Mouse (Mus musculus) embryonic facial prominence, embryonic 12.5 days (tissue): ENCODE results near the gene Rbbp5. TPM values are rescaled to one million over a fixed set of nuclear protein-coding genes. Genes with fewer than 3 reads are reported as not detected.

Experiments used
- ATAC-seq: fragments of 200-750 bp; cut with Nextera tagmentation; 2 replicates; pipeline ENCODE4 v1.8.0; 2017; ENCODE audit not compliant: insufficient number of reproducible peaks, insufficient read depth, low FRiP score, low TSS enrichment
- H3K27ac ChIP-seq: fragments of 300-500 bp; sonication (generic); 2 replicates; pipeline ENCODE4 v1.5.1; 2016; ENCODE audit warnings: mild to moderate bottlenecking
- H3K27me3 ChIP-seq: fragments of 300-500 bp; sonication (generic); 2 replicates; pipeline ENCODE4 v1.6.1; 2016; ENCODE audit warnings: mild to moderate bottlenecking, moderate library complexity
- H3K36me3 ChIP-seq: fragments of 300-500 bp; sonication (generic); 2 replicates; pipeline ENCODE4 v1.6.1; 2016; ENCODE audit warnings: mild to moderate bottlenecking
- H3K4me1 ChIP-seq: fragments of 300-500 bp; sonication (generic); 2 replicates; pipeline ENCODE4 v1.6.1; 2016
- H3K4me2 ChIP-seq: fragments of 300-500 bp; sonication (generic); replicated peaks from 2 replicates; pipeline ENCODE4 v1.6.1; 2016; ENCODE audit warnings: mild to moderate bottlenecking, moderate library complexity
- H3K4me3 ChIP-seq: fragments of 300-500 bp; sonication (generic); 2 replicates; pipeline ENCODE4 v1.5.1; 2016; ENCODE audit warnings: mild to moderate bottlenecking
- H3K9ac ChIP-seq: fragments of 300-500 bp; sonication (generic); 2 replicates; pipeline ENCODE4 v1.6.1; 2016; ENCODE audit warnings: mild to moderate bottlenecking, moderate library complexity
- H3K9me3 ChIP-seq: fragments of 300-500 bp; sonication (generic); 2 replicates; pipeline ENCODE4 v1.6.1; 2016; ENCODE audit warnings: mild to moderate bottlenecking, moderate library complexity
- WGBS: fragments of 180-500 bp; shearing (Covaris S2); methylation state at CpG from one replicate; pipeline ENCODE4 v1.1.7; 2016; 5-methylcytosine and 5-hydroxymethylcytosine counted together
- polyA plus RNA-seq: library from polyadenylated mRNA; unstranded; fragments of >200 nt; fragmentation: Nextera tagmentation; extraction: Ambion mirVana; gene quantifications from 2 replicates; pipeline ENCODE4 v1.2.1, GENCODE M21; 2016

Rbbp5 gene
- polyA plus RNA-seq, 1 experiment from 2014 or later: 62.2 TPM

DNA sequence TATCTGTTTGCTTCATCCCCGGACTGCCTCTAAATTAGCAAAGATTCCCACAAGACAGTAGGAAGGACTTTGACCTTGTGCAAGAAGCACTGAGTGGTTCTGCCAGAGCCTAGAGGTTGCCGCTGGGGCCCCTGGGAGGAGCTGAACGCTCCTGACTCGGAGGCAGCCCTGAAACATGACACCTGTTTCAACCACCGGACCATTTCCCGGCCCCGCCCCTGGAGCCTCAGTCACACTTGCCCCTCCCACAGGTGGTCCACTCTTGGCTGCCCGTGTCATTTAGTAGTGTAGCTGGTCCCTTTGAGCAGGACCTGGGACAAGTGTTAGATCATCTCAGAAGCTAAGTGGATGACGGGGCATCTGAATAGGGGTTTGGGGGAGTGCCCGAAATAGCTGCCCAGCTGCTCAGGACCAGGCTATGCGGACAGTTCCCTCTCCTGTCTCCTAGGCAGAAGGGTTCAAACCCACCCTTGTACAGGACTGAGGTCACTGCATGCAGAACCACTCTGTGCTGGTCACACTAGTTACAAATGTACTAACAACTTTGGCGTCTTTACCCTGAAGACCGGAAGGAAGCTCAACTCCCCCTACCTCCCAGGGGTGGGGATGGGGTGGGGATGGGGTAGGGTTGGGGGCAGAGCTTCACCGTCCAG is 64.1 kb downstream of the Rbbp5 start:
- WGBS: 5% methylated on average over 14 of the region's 14 CpGs
- Histone ChIP-seq H3K4me1 (peaks cover 23% of the 10 kb centered on the region), H3K9ac (no peak overlapping the region), H3K9me3 (no peaks in the 10 kb centered on the region), H3K36me3 (no peaks in the 10 kb centered on the region), H3K27ac (no peak overlapping the region), H3K4me2 (peak overlapping the region; percentile 23; the same call in 1 of the 2 replicates), H3K4me3 (no peak overlapping the region), H3K27me3 (peaks cover 64% of the 10 kb centered on the region)
- no peak; the same call in 1 of the 2 replicates for ATAC-seq

DNA sequence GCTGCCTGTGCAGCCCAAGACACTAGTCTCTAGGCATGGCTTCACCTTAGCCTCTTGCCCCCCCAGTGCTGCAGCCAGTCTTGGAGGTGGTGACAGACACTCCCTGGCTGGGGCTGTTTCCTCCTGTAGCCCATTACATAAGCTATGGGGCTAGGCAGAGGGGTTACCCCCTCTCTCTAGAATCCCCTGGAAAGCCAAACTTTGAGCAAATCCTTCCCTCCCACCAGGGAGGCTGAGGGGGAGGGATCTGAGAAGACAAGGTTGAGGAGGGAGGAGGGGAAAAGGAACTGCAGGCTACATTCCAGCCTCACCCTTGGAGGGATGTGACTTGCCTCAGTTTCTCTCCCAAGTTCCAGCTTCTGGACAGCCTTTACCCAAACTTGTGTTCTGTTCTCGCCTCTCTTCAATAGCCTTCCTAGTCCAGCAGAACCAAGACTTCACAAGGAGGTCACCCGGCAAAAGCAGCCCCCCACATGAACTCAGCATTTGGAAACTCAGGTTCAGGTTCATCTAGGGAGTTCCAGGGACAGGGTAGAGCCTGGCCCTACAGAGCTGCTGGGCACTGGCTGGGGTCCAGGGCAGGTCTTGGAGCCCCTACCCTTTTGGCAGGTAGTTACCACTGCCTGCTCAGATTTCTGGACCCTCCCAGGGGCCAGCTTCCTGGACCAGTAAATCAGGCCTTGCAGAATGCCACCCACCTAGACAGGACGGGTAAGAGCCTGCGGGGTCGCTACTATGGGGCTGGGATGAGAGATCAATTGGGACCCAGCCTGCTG is 64.8 kb downstream of the Rbbp5 start:
- no peak for ATAC-seq
- Histone ChIP-seq H3K4me1 (peaks cover 23% of the 10 kb centered on the region), H3K27ac (no peak overlapping the region), H3K4me2 (peak overlapping the region; percentile 58), H3K36me3 (no peaks in the 10 kb centered on the region), H3K27me3 (peaks cover 64% of the 10 kb centered on the region), H3K4me3 (peak overlapping the region; percentile 34), H3K9ac (peak overlapping the region; percentile 19; the same call in 1 of the 2 replicates), H3K9me3 (no peaks in the 10 kb centered on the region)
- WGBS: 5% methylated on average over 5 of the region's 5 CpGs

- Histone ChIP-seq H3K36me3 (no peaks in the 10 kb centered on the region), H3K4me2 (peak within 1 kb of the TSS; percentile 58), H3K27ac (no peak within 1 kb of the TSS), H3K4me1 (peaks cover 23% of the 10 kb centered on the region), H3K4me3 (peak within 1 kb of the TSS; percentile 34), H3K9ac (peak within 1 kb of the TSS; percentile 19; the same call in 1 of the 2 replicates), H3K27me3 (peaks cover 64% of the 10 kb centered on the region), H3K9me3 (no peaks in the 10 kb centered on the region)
- peak; percentile 57; the same call in 1 of the 2 replicates for ATAC-seq
- WGBS: 2% methylated on average over 30 of the region's 30 CpGs
Observed at GRCm38 (mm10) chr1:132542762-132543306, 65.7 kb downstream of the Rbbp5 start, which contains the start of gene Cntn2. Gene Cntn2 (minus strand): TSS chr1:132543256.

- H3K4me2 ChIP-seq: no peak overlapping the region
- no peak overlapping the region for H3K9ac ChIP-seq
- peaks cover 23% of the 10 kb centered on the region for H3K4me1 ChIP-seq
- no peaks in the 10 kb centered on the region for H3K9me3 ChIP-seq
- WGBS: 65% methylated on average over 8 of the region's 8 CpGs
- H3K36me3 ChIP-seq: no peaks in the 10 kb centered on the region
- ATAC-seq: no peak
- no peak overlapping the region for H3K27ac ChIP-seq
- H3K4me3 ChIP-seq: no peak overlapping the region
- peaks cover 62% of the 10 kb centered on the region for H3K27me3 ChIP-seq
Observed at GRCm38 (mm10) chr1:132543789-132544188, 66.6 kb downstream of the Rbbp5 start.

Other genes with a start within 250 kb of the Rbbp5 start
- not detected in 2 replicates for gene Gm10188, start 247.6 kb upstream of the Rbbp5 start, polyA plus RNA-seq
- 0.47 and 0.87 TPM in 2 replicates for gene Klhdc8a, start 178.7 kb upstream of the Rbbp5 start, polyA plus RNA-seq
- 6.3 TPM in 2 replicates for gene Nuak2, start 161.2 kb upstream of the Rbbp5 start, polyA plus RNA-seq
- gene Tmcc2, start 86.1 kb upstream of the Rbbp5 start, polyA plus RNA-seq: 22.0 and 22.1 TPM in 2 replicates
- gene Dstyk, start 59.8 kb upstream of the Rbbp5 start, polyA plus RNA-seq: 16.1 and 17.2 TPM in 2 replicates
- 1.7 and 1.8 TPM in 2 replicates for gene Tmem81, start 28.9 kb downstream of the Rbbp5 start, polyA plus RNA-seq
- 18.7 and 23.0 TPM in 2 replicates for gene Cntn2, start 65.9 kb downstream of the Rbbp5 start, polyA plus RNA-seq